Mouse (Mus musculus) limb, embryonic 10.5 days (tissue): Measurements from ENCODE around the gene Sorl1. TPM values are rescaled to one million over a fixed set of nuclear protein-coding genes. Genes with fewer than 3 reads are reported as not detected.

Experiments
- DNase-seq: peaks from one replicate; pipeline ENCODE4 v3.0.0-alpha.2; 2017; ENCODE audit warnings: low spot score
- H3K27ac ChIP-seq: fragments of 300-500 bp; sonication (generic); 2 replicates; pipeline ENCODE4 v1.5.1; 2016; ENCODE audit warnings: mild to moderate bottlenecking
- H3K27me3 ChIP-seq: fragments of 300-500 bp; sonication (generic); 2 replicates; pipeline ENCODE4 v1.6.1; 2016; ENCODE audit warnings: low read depth, mild to moderate bottlenecking; ENCODE audit not compliant: poor library complexity, severe bottlenecking
- H3K36me3 ChIP-seq: fragments of 300-500 bp; sonication (generic); 2 replicates; pipeline ENCODE4 v1.6.1; 2016; ENCODE audit warnings: mild to moderate bottlenecking, moderate library complexity
- H3K4me1 ChIP-seq: fragments of 300-500 bp; sonication (generic); 2 replicates; pipeline ENCODE4 v1.6.1; 2016
- H3K4me3 ChIP-seq: fragments of 300-500 bp; sonication (generic); 2 replicates; pipeline ENCODE4 v1.5.1; 2016; ENCODE audit warnings: mild to moderate bottlenecking, moderate library complexity
- H3K9me3 ChIP-seq: fragments of 300-500 bp; sonication (generic); replicated peaks from 2 replicates; pipeline ENCODE4 v1.6.1; 2016; ENCODE audit warnings: mild to moderate bottlenecking
- WGBS: fragments of 180-500 bp; shearing (Covaris S2); methylation state at CpG from one replicate; pipeline ENCODE4 v1.1.7; 2016; 5-methylcytosine and 5-hydroxymethylcytosine counted together
- polyA plus RNA-seq: library from polyadenylated mRNA; unstranded; fragments of >200 nt; fragmentation: Nextera tagmentation; extraction: Ambion mirVana; gene quantifications from 2 replicates; pipeline ENCODE4 v1.2.1, GENCODE M21; 2016

Gene Sorl1
- polyA plus RNA-seq, 1 experiment from 2014 or later, result 6.6 TPM

- H3K4me1 ChIP-seq, result 0 out of 2 replicates have a peak, but pooled peaks cover 3% of the 10 kb centered on the region
- H3K4me3 ChIP-seq, result no peak overlapping the region
- WGBS, result 89% methylated on average over 5 of the region's 5 CpGs
- DNase-seq, result no peak
- H3K27me3 ChIP-seq, result no peaks in the 10 kb centered on the region
- no peaks in the 10 kb centered on the region for H3K9me3 ChIP-seq
- 0 out of 2 replicates have a peak, but pooled peaks cover 6% of the 10 kb centered on the region for H3K36me3 ChIP-seq
- H3K27ac ChIP-seq, result no peak overlapping the region
Measured at GRCm38 (mm10) chr9:42098474-42099121, 25.5 kb downstream of the Sorl1 start.

GRCm38 (mm10) chr9:42097731-42098473 is 26.2 kb downstream of the Sorl1 start:
- WGBS, result 89% methylated on average over 8 of the region's 8 CpGs
- no peak for DNase-seq
- Histone ChIP-seq H3K4me3 (no peak overlapping the region), H3K4me1 (0 out of 2 replicates have a peak, but pooled peaks cover 3% of the 10 kb centered on the region), H3K9me3 (no peaks in the 10 kb centered on the region), H3K27ac (no peak overlapping the region), H3K36me3 (0 out of 2 replicates have a peak, but pooled peaks cover 6% of the 10 kb centered on the region), H3K27me3 (no peaks in the 10 kb centered on the region)

GRCm38 (mm10) chr9:42097006-42097730 is 26.9 kb downstream of the Sorl1 start:
- Histone ChIP-seq H3K4me3 (no peak overlapping the region), H3K27ac (no peak overlapping the region), H3K27me3 (no peaks in the 10 kb centered on the region), H3K9me3 (no peaks in the 10 kb centered on the region), H3K4me1 (0 out of 2 replicates have a peak, but pooled peaks cover 3% of the 10 kb centered on the region), H3K36me3 (0 out of 2 replicates have a peak, but pooled peaks cover 6% of the 10 kb centered on the region)
- WGBS, result 90% methylated on average over 7 of the region's 7 CpGs
- DNase-seq, result no peak

- no peaks in the 10 kb centered on the region for H3K27me3 ChIP-seq
- DNase-seq, result no peak
- H3K4me3 ChIP-seq, result no peak overlapping the region
- H3K9me3 ChIP-seq, result no peaks in the 10 kb centered on the region
- 60% methylated on average over 11 of the region's 11 CpGs for WGBS
- no peak overlapping the region for H3K27ac ChIP-seq
- peaks cover 13% of the 10 kb centered on the region for H3K36me3 ChIP-seq
- H3K4me1 ChIP-seq, result 0 out of 2 replicates have a peak, but pooled peaks cover 8% of the 10 kb centered on the region
Measured at GRCm38 (mm10) chr9:42094752-42095151, 29.3 kb downstream of the Sorl1 start.

- no peak overlapping the region for H3K4me3 ChIP-seq
- 0 out of 2 replicates have a peak, but pooled peaks cover 8% of the 10 kb centered on the region for H3K4me1 ChIP-seq
- H3K27ac ChIP-seq, result no peak overlapping the region
- no peak for DNase-seq
- no peaks in the 10 kb centered on the region for H3K9me3 ChIP-seq
- 88% methylated on average over 7 of the region's 7 CpGs for WGBS
- H3K27me3 ChIP-seq, result no peaks in the 10 kb centered on the region
- H3K36me3 ChIP-seq, result peaks cover 16% of the 10 kb centered on the region
Measured at GRCm38 (mm10) chr9:42094028-42094551, 30.0 kb downstream of the Sorl1 start.

- Histone ChIP-seq H3K27me3 (no peaks in the 10 kb centered on the region), H3K36me3 (peaks cover 10% of the 10 kb centered on the region), H3K4me1 (0 out of 2 replicates have a peak, but pooled peaks cover 5% of the 10 kb centered on the region), H3K4me3 (no peak overlapping the region), H3K9me3 (no peaks in the 10 kb centered on the region), H3K27ac (no peak overlapping the region)
- 88% methylated on average over 2 of the region's 2 CpGs for WGBS
- no peak for DNase-seq
Measured at GRCm38 (mm10) chr9:42092749-42093148, 31.3 kb downstream of the Sorl1 start.

GRCm38 (mm10) chr9:42091561-42091960 is 32.5 kb downstream of the Sorl1 start:
- H3K4me1 ChIP-seq, result 0 out of 2 replicates have a peak, but pooled peaks cover 4% of the 10 kb centered on the region
- no peak for DNase-seq
- peaks cover 10% of the 10 kb centered on the region for H3K36me3 ChIP-seq
- no peaks in the 10 kb centered on the region for H3K9me3 ChIP-seq
- no peaks in the 10 kb centered on the region for H3K27me3 ChIP-seq
- 92% methylated on average over 4 of the region's 4 CpGs for WGBS
- H3K27ac ChIP-seq, result no peak overlapping the region
- no peak overlapping the region for H3K4me3 ChIP-seq

GRCm38 (mm10) chr9:42087921-42088320 is 36.2 kb downstream of the Sorl1 start:
- WGBS, result 93% methylated on average over 4 of the region's 4 CpGs
- Histone ChIP-seq H3K36me3 (peaks cover 10% of the 10 kb centered on the region), H3K27ac (no peak overlapping the region), H3K9me3 (no peaks in the 10 kb centered on the region), H3K4me1 (0 out of 2 replicates have a peak, but pooled peaks cover 4% of the 10 kb centered on the region), H3K27me3 (no peaks in the 10 kb centered on the region), H3K4me3 (no peak overlapping the region)
- no peak for DNase-seq

GRCm38 (mm10) chr9:42085970-42086369 is 38.1 kb downstream of the Sorl1 start:
- H3K4me1 ChIP-seq, result 0 out of 2 replicates have a peak, but pooled peaks cover 4% of the 10 kb centered on the region
- no peak overlapping the region for H3K4me3 ChIP-seq
- 94% methylated on average over 13 of the region's 13 CpGs for WGBS
- DNase-seq, result no peak
- no peaks in the 10 kb centered on the region for H3K9me3 ChIP-seq
- H3K36me3 ChIP-seq, result peaks cover 10% of the 10 kb centered on the region
- H3K27me3 ChIP-seq, result no peaks in the 10 kb centered on the region
- no peak overlapping the region for H3K27ac ChIP-seq

- H3K36me3 ChIP-seq, result no peaks in the 10 kb centered on the region
- no peak overlapping the region for H3K27ac ChIP-seq
- no peak overlapping the region for H3K4me3 ChIP-seq
- H3K27me3 ChIP-seq, result no peaks in the 10 kb centered on the region
- WGBS, result 88% methylated on average over 4 of the region's 4 CpGs
- no peak for DNase-seq
- H3K9me3 ChIP-seq, result no peaks in the 10 kb centered on the region
- H3K4me1 ChIP-seq, result no peaks in the 10 kb centered on the region
Measured at GRCm38 (mm10) chr9:42083661-42084067, 40.4 kb downstream of the Sorl1 start.

- Histone ChIP-seq H3K36me3 (no peaks in the 10 kb centered on the region), H3K9me3 (no peaks in the 10 kb centered on the region), H3K4me1 (no peaks in the 10 kb centered on the region), H3K27ac (no peak overlapping the region), H3K4me3 (no peak overlapping the region), H3K27me3 (no peaks in the 10 kb centered on the region)
- DNase-seq, result no peak
- 94% methylated on average over 29 of the region's 29 CpGs for WGBS
Measured at GRCm38 (mm10) chr9:42081681-42082530, 42.2 kb downstream of the Sorl1 start.

GRCm38 (mm10) chr9:42080671-42081070 is 43.4 kb downstream of the Sorl1 start:
- H3K4me3 ChIP-seq, result no peak overlapping the region
- no peaks in the 10 kb centered on the region for H3K27me3 ChIP-seq
- no peak overlapping the region for H3K27ac ChIP-seq
- H3K9me3 ChIP-seq, result no peaks in the 10 kb centered on the region
- no peak for DNase-seq
- 86% methylated on average over 9 of the region's 9 CpGs for WGBS
- no peaks in the 10 kb centered on the region for H3K4me1 ChIP-seq
- no peaks in the 10 kb centered on the region for H3K36me3 ChIP-seq
